Mouse (Mus musculus) limb, embryonic 11.5 days (tissue): ENCODE measurements around the gene Nploc4. TPM values are rescaled to one million over a fixed set of nuclear protein-coding genes. Genes with fewer than 3 reads are reported as not detected.
A peak's percentile ranks its signal among the peaks of the same experiment; 100 is the strongest.

Experiments
- ATAC-seq: fragments of 200-750 bp; cut with Nextera tagmentation; 2 replicates; pipeline ENCODE4 v1.8.0; 2017; ENCODE audit warnings: low read depth; ENCODE audit not compliant: insufficient number of reproducible peaks, low FRiP score, low TSS enrichment
- DNase-seq: peaks from one replicate; pipeline ENCODE4 v3.0.0-alpha.2; 2015; ENCODE audit warnings: low spot score
- H3K27ac ChIP-seq: fragments of 300-500 bp; sonication (generic); replicated peaks from 2 replicates; pipeline ENCODE4 v1.5.1; 2014; ENCODE audit warnings: low read depth, mild to moderate bottlenecking, low read length
- H3K27me3 ChIP-seq: fragments of 300-500 bp; sonication (generic); 2 replicates; pipeline ENCODE4 v1.6.1; 2014; ENCODE audit warnings: mild to moderate bottlenecking, low read length, mixed read lengths; ENCODE audit not compliant: control insufficient read depth, insufficient read depth
- H3K36me3 ChIP-seq: fragments of 300-500 bp; sonication (generic); 2 replicates; pipeline ENCODE4 v1.6.1; 2014; ENCODE audit warnings: mild to moderate bottlenecking, low read length, moderate library complexity, mixed read lengths; ENCODE audit not compliant: control insufficient read depth, insufficient read depth
- H3K4me1 ChIP-seq: fragments of 300-500 bp; sonication (generic); 2 replicates; pipeline ENCODE4 v1.6.1; 2014; ENCODE audit warnings: low read length, mixed read lengths; ENCODE audit not compliant: control insufficient read depth, insufficient read depth
- H3K4me2 ChIP-seq: fragments of 300-500 bp; sonication (generic); 2 replicates; pipeline ENCODE4 v1.6.1; 2014; ENCODE audit warnings: low read depth, mild to moderate bottlenecking, moderate library complexity; ENCODE audit not compliant: severe bottlenecking
- H3K4me3 ChIP-seq: fragments of 300-500 bp; sonication (generic); 2 replicates; pipeline ENCODE4 v1.5.1; 2014; ENCODE audit warnings: low read depth, low read length
- H3K9ac ChIP-seq: fragments of 300-500 bp; sonication (generic); 2 replicates; pipeline ENCODE4 v1.6.1; 2014; ENCODE audit warnings: mild to moderate bottlenecking, low read length
- H3K9me3 ChIP-seq: fragments of 300-500 bp; sonication (generic); 2 replicates; pipeline ENCODE4 v1.6.1; 2016; ENCODE audit warnings: low read length; ENCODE audit not compliant: control insufficient read depth
- WGBS: fragments of 180-500 bp; shearing (Covaris S2); extraction: QIAGEN DNeasy Blood & Tissue Kit; methylation state at CpG from one replicate; pipeline ENCODE4 v1.1.7; 2014; 5-methylcytosine and 5-hydroxymethylcytosine counted together
- polyA plus RNA-seq: library from polyadenylated mRNA; unstranded; fragments of >200 nt; fragmentation: Nextera tagmentation; extraction: Ambion mirVana; gene quantifications from 2 replicates; pipeline ENCODE4 v1.2.1, GENCODE M21; 2014

The Nploc4 gene
- polyA plus RNA-seq, 1 experiment from 2014 or later: 47.1 TPM

- Histone ChIP-seq H3K27ac (no peak overlapping the region), H3K4me3 (no peak overlapping the region), H3K4me1 (no peaks in the 10 kb centered on the region), H3K9me3 (no peaks in the 10 kb centered on the region), H3K27me3 (no peaks in the 10 kb centered on the region), H3K36me3 (peaks cover 8% of the 10 kb centered on the region; the same call in 1 of the 2 replicates), H3K4me2 (no peak overlapping the region), H3K9ac (no peak overlapping the region)
- DNase-seq: peak; percentile 78
- peak; percentile 55 for ATAC-seq
- WGBS: 51% methylated on average over 8 of the region's 8 CpGs
Observed at GRCm38 (mm10) chr11:120369656-120370055, 67.9 kb downstream of the Nploc4 start.

GRCm38 (mm10) chr11:120366443-120367027, 71.0 kb downstream of the Nploc4 start:
- peaks cover 9% of the 10 kb centered on the region; the same call in 1 of the 2 replicates for H3K4me1 ChIP-seq
- 38% methylated on average over 7 of the region's 7 CpGs for WGBS
- no peak for ATAC-seq

GRCm38 (mm10) chr11:120362891-120363290, 74.6 kb downstream of the Nploc4 start:
- ATAC-seq: no peak
- no peak overlapping the region; the same call in 1 of the 2 replicates for H3K9ac ChIP-seq
- H3K4me2 ChIP-seq: no peak overlapping the region; the same call in 1 of the 2 replicates
- no peaks in the 10 kb centered on the region for H3K9me3 ChIP-seq
- DNase-seq: no peak
- no peaks in the 10 kb centered on the region for H3K27me3 ChIP-seq
- WGBS: 80% methylated on average over 6 of the region's 6 CpGs
- H3K4me1 ChIP-seq: peaks cover 30% of the 10 kb centered on the region
- no peak overlapping the region for H3K27ac ChIP-seq
- H3K36me3 ChIP-seq: no peaks in the 10 kb centered on the region
- no peak overlapping the region for H3K4me3 ChIP-seq

More at GRCm38 (mm10) chr11:120366443-120367027, 71.0 kb downstream of the Nploc4 start:
- Histone ChIP-seq H3K27ac (no peak overlapping the region), H3K4me3 (no peak overlapping the region), H3K9ac (no peak overlapping the region), H3K27me3 (no peaks in the 10 kb centered on the region), H3K9me3 (no peaks in the 10 kb centered on the region), H3K4me2 (no peak overlapping the region), H3K36me3 (no peaks in the 10 kb centered on the region)
- DNase-seq: no peak

DNA sequence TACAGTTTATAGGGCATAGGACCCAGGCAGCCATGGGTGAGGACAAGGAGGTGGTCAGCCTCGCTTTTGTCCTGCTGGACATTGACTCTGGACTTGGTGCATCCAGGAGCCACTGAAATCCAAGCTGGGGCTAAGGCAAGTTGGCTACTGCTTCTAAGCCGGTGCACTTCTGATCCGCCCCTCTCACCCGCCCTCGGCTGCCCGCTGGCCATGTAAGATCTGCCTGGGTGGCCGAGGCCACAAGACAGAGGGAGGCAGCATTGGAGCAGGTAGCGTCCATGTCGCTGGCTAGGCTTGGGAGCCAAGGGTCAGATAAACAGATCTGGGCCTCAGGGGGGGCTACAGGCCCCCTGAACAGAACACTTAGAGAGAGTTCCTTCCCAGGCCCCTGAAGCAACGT, 76.2 kb downstream of the Nploc4 start, which contains the start of gene Fscn2:
Fscn2 (plus strand) TSS at position 240 of the 400 bp plus-strand sequence.
- H3K9me3 ChIP-seq: no peaks in the 10 kb centered on the region
- 68% methylated on average over 10 of the region's 10 CpGs for WGBS
- no peaks in the 10 kb centered on the region for H3K27me3 ChIP-seq
- no peak within 1 kb of the TSS for H3K9ac ChIP-seq
- peaks cover 35% of the 10 kb centered on the region for H3K4me1 ChIP-seq
- no peak within 1 kb of the TSS; the same call in 1 of the 2 replicates for H3K4me2 ChIP-seq
- no peak for ATAC-seq
- H3K4me3 ChIP-seq: no peak within 1 kb of the TSS
- H3K36me3 ChIP-seq: no peaks in the 10 kb centered on the region
- no peak for DNase-seq
- 0 out of 2 replicates have a peak within 1 kb of the TSS, but pooled peaks have one; percentile 12 for H3K27ac ChIP-seq

DNA sequence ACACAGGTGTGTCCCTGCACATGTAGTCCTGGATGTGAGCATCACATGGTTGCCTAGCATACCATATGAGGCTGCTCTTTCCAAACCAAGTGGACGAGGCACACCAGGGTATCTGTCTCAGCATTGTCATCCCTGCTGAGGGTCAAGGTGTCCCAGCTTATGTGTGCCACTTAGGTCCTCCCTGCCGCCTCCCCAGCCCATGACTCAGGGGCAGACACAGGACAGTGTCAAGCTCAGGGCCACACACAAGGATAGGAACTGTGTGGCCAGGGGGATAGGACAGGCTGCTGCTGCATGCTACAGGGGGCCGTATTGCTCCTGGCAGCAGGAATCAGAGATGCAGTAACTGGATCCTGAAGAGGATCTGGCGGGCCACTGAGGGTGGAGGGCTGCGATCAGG, 76.8 kb downstream of the Nploc4 start:
- Histone ChIP-seq H3K9ac (no peak overlapping the region), H3K4me1 (peaks cover 35% of the 10 kb centered on the region), H3K4me3 (no peak overlapping the region), H3K9me3 (no peaks in the 10 kb centered on the region), H3K27me3 (no peaks in the 10 kb centered on the region), H3K27ac (no peak overlapping the region), H3K4me2 (no peak overlapping the region), H3K36me3 (no peaks in the 10 kb centered on the region)
- 78% methylated on average over 5 of the region's 5 CpGs for WGBS
- ATAC-seq (no peak), DNase-seq (no peak)

DNA sequence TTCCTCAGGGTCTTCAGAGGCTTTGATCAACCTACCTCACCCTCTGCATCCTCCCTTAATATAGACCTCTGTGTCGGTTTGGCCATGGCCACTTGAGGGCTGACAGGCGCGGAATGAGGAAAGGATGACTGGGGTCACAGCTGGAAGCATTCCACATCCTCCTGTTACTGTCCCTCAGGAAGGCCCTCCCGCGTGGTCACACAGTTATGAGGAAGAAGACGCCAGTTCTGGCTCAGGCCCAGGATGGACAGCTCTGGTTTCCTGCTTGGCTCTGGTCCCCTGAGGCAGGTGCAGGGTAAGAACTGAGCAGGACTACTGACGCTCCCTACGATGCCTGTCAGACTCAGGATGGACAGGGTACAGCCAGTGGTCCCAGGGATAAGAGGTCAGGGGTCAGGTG, 77.4 kb downstream of the Nploc4 start:
- Histone ChIP-seq H3K4me2 (no peak overlapping the region), H3K9ac (no peak overlapping the region), H3K4me1 (peaks cover 35% of the 10 kb centered on the region), H3K9me3 (no peaks in the 10 kb centered on the region), H3K4me3 (no peak overlapping the region), H3K27me3 (no peaks in the 10 kb centered on the region), H3K27ac (0 out of 2 replicates have a peak overlapping the region, but pooled peaks have one; percentile 33), H3K36me3 (no peaks in the 10 kb centered on the region)
- no peak for DNase-seq
- no peak for ATAC-seq
- 54% methylated on average over 8 of the region's 8 CpGs for WGBS

DNA sequence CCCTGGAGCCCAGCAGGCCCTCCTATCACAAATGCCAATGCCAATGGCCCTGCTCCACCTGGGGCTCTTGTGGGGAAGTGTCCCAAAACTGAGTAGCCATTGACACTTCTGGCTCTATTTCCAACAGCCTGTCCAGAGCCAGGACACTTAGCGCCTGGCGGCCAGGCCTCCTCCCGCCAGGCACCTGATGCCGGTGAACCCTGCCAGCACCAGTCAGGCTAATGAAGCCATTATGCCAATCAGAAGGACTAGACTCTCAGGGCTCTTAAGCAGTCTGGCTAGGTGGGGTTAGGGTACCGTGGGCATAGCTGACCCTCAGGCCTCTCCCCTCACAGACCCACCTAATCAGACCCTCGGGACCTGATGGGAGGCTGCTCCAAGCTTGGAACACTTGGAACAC, 78.1 kb downstream of the Nploc4 start:
- H3K36me3 ChIP-seq: no peaks in the 10 kb centered on the region
- ATAC-seq (no peak), DNase-seq (no peak)
- 85% methylated on average over 6 of the region's 6 CpGs for WGBS
- no peak overlapping the region for H3K4me2 ChIP-seq
- no peaks in the 10 kb centered on the region for H3K27me3 ChIP-seq
- H3K27ac ChIP-seq: no peak overlapping the region
- H3K9ac ChIP-seq: no peak overlapping the region; the same call in 1 of the 2 replicates
- no peaks in the 10 kb centered on the region for H3K9me3 ChIP-seq
- no peak overlapping the region for H3K4me3 ChIP-seq
- H3K4me1 ChIP-seq: peaks cover 35% of the 10 kb centered on the region

DNA sequence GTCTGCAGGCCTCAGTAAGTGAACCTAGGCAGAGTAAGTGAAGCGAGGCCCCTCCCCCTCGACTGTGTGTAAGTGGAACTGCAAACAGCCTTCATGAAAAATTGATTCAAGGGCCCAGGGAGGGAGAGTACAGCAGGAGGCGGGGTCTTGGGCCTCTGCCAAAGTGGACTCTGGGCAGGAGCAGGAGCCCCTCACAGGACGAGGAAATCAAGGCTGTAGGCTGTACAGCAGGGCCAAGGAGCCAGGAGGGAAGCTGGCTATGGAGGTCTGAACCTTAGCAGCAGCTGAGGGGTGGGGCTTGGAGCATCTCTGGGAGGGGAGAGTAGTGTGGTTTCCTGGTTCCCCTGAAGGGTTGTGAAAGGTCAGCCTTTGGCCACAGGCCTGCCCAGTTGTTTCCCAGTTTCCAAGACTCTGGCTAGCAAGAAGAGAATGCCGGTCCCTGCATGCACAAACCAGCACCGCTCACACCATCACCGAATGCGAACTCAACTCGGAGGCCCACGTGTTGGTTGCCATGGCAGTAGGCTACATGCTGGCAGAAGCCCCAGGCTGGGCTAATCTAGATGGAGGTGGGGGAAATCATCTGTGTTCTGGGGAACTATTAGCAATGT, 79.6 kb downstream of the Nploc4 start:
- Histone ChIP-seq H3K4me1 (peaks cover 43% of the 10 kb centered on the region), H3K9me3 (no peaks in the 10 kb centered on the region), H3K4me3 (no peak overlapping the region), H3K4me2 (peak overlapping the region; percentile 3; the same call in 1 of the 2 replicates), H3K27me3 (no peaks in the 10 kb centered on the region), H3K36me3 (no peaks in the 10 kb centered on the region), H3K27ac (peak overlapping the region; percentile 74), H3K9ac (peak overlapping the region; percentile 31; the same call in 1 of the 2 replicates)
- DNase-seq (peak; percentile 79), ATAC-seq (peak; percentile 63)
- WGBS: 25% methylated on average over 10 of the region's 10 CpGs
